Mouse (Mus musculus) small intestine, adult 2 months (tissue): ENCODE measurements around the gene Nr2f2.

Source experiments
- CTCF ChIP-seq: fragments of 200-500 bp; IDR thresholded peaks from 2 replicates; pipeline ENCODE4 v1.5.1; 2012; ENCODE audit warnings: low read depth, mild to moderate bottlenecking, control low read depth, inconsistent platforms, low read length, moderate library complexity, mixed read lengths; ENCODE audit not compliant: insufficient replicate concordance, insufficient read length; ENCODE audit errors: extremely low read depth
- POLR2A ChIP-seq: fragments of 200-500 bp; IDR thresholded peaks from 2 replicates; pipeline ENCODE4 v1.6.1; 2012; ENCODE audit warnings: low read depth, mild to moderate bottlenecking, control low read depth, inconsistent platforms, low read length, moderate library complexity

GRCm38 (mm10) chr7:70413646-70414045, 47.1 kb upstream of the Nr2f2 start:
- no peak for TF ChIP-seq CTCF
- no peak for TF ChIP-seq POLR2A
